Mouse (Mus musculus): ENCODE measurements around the gene Slc7a11. TPM values are rescaled to one million over a fixed set of nuclear protein-coding genes. Genes with fewer than 3 reads are reported as not detected.

Slc7a11 gene
- 0.02 TPM in 2 replicates for polyA plus RNA-seq (2012)

DNA sequence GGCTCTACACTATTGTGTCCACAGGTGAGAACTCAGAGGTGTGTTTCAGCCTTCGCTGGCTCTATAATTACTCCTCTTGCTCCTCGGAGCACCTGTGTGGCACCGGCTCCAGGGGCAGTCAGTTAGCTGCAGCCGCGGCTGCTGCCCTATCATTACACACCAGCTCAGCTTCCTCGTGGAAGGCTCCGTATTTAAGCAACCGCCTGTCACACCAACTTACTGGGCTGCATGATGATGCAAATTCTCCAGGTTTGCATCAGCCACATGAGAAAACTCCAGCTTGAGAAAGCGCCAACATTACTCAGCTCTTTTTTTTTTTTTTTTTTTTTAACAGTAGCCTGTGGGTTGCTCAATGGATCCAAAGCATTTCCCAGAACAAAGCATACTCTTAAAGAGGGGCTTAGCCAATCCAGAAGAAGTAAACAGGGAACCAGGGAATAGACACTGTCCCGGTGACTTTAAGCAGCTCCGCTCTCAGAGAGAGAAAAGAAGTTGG, at the start of gene Slc7a11:
TSS of gene Slc7a11 (minus strand) at position 194 of the 496 bp plus-strand sequence.
- TF ChIP-seq GATA1 (IDR thresholded peaks at IDR 0.05; ENCODE audit: low read length), result no peak

DNA sequence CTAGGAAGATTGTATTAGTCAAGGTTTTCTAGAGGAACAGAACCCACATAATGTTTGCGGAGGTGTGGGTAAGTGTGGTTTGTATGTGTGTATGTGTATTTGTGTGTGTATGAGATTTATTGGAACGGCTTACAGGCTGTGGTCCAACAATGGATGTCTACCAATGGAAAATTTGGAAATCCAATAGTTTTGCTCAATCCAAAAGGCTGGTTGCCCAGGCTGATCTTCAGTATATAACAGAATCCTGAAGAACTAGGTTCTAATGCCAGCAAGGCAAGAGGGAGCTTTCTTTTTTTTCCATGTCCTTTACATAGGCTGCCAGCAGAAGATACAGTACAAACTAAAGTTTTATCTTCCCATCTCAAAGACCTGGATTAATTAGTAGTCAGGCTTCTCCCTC, 48.3 kb upstream of the Slc7a11 start:
- TF ChIP-seq GATA1 (IDR thresholded peaks at IDR 0.05; ENCODE audit: low read length), result no peak

DNA sequence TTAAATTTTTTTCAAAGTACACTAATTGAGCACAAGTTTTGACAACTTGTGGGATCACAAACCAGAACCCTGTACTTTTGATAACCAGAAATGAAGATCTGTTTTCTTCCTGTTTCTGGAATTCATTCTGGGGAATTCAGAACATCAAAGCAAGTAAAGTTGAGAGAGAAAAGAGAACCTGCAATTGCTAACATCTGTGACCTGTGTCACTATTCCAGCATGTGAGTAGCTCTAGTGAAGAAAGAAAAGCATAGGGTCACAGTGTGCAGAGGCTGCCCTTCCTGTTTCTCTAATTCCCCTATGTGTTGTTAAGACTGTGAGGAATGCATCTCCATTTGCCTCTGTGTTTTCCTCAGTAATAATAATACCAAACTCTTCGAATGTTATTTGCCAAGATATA, 40.7 kb upstream of the Slc7a11 start:
- TF ChIP-seq GATA1 (IDR thresholded peaks at IDR 0.05; ENCODE audit: low read length), result no peak

DNA sequence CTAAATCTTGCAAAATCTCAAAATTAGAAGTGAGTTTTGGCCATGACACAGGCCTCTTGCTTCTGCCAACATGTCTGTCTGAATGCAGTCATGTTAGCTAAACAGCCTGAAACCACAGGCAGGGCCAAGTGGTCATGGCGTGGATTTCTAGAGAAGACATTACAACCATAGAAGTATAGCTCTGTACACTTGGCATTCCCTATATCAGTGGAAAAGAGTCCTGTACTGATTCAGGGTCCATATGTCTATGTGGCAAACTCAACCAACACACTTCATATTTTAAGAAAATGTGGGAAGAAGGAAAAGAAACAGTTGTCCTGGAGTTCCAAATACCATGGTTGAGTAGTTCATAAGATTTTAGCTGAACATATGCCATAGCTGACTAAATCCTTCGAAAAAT, 18.8 kb upstream of the Slc7a11 start:
- TF ChIP-seq GATA1 (IDR thresholded peaks at IDR 0.05; ENCODE audit: low read length), result no peak

DNA sequence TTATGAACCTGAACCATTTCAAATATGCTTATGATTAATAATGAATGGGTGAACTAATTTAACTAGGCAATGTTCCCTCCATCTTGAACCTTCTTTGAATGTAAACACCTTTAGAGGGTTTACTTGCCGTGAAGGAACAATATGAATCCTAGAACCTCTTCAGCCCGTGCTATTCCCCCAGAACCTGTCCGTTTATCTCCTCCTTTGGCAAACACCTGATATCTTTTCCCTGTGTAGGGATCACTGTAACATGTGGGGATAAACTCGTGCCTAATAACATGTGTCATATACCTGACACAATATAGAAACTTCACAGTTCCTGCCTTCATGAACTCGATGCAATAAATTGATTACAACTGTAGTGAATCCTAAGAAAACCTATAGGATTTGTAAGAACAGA, 13.7 kb upstream of the Slc7a11 start:
- no peak for TF ChIP-seq GATA1 (IDR thresholded peaks at IDR 0.05; ENCODE audit: low read length)

DNA sequence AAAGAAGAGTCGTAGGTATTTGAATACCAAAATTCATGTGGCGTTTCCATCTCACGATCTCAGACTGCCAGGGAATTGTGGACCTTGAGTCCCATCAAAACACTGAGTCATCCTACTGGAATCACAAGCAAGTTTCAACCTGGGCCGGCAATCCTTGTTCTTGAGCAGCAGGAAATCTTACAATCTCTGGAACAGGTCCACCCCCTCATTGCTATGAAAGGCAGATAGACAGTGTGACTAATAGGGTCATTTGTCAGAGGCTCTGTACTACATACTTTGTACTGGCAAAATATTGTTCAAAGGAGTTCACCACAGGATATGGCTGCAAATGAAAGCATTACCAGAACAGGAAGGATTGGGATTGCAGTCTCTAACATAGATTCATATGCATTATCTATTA, 13.2 kb upstream of the Slc7a11 start:
- no peak for TF ChIP-seq GATA1 (IDR thresholded peaks at IDR 0.05; ENCODE audit: low read length)

DNA sequence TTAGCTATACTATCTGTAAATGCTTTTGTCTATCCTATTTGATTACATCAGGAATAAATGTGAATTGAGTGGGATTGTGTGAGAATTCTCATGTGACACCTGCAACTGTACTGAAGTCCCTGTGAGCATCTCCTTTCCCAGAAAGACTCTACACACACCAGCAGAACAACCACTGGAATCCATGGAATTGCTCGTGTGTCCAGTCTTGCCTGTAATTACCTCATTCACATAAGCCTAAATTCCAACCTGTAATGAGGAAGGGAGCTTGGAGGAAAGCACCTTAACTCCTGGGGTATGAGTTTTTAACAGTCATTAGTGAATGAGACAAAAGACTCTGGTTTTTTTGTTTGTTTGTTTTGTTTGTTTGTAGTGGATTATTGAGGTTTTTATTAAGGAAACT, 12.6 kb upstream of the Slc7a11 start:
- no peak for TF ChIP-seq GATA1 (IDR thresholded peaks at IDR 0.05; ENCODE audit: low read length)

DNA sequence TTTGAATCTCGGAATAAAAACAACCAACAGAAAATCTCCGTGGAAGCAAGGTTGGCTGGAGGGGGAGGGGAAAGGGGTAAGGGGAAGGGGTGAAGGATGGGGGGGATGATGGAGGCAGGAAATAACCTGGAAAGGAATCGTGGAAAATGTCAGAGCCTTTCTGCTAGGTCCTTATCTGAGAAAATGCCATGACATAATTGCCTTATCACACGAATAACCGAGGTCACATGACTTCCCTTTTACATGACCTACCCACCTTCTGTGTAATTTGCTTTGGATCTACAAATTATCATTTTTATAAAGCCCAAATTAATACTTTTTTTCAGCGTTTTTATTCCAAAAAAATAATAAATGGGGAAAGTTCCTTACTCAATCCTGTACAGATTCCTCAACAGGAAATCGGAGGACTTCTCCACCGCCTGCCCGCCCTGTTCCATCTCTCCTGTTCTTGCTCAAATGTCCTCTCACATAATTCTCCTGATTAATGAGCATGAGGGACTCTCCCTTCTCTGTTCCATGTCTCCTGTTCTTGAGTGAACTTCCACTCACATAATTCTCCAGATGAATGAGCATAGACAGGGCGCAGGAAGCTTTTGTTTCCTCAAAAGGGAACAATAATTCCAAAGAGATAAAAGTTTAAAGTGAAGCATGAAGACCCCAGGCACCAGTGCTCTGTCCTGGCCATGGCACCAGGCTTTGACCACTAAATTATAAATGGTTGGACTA, 1.8 kb upstream of the Slc7a11 start:
- TF ChIP-seq GATA1 (IDR thresholded peaks at IDR 0.05; ENCODE audit: low read length), result no peak

DNA sequence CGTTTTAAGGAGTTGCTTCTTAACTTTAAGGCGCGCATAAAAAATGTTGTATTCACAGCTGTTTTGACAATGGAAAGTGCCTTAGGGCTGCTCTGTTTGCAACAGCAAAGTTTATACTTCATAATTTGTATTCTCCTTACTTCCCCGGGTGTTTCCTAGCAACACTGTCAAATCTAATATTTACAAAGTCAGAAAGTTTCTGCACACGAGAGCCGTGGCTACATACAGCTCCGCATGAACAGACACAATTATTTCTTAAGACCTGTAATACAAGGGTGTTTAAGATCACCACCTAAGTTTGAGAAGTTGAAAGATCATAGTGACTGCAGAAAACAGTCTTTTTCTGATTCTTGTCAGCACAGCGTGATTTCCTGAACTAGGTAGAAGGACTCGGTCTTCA, 528 bp upstream of the Slc7a11 start:
- no peak for TF ChIP-seq GATA1 (IDR thresholded peaks at IDR 0.05; ENCODE audit: low read length)

DNA sequence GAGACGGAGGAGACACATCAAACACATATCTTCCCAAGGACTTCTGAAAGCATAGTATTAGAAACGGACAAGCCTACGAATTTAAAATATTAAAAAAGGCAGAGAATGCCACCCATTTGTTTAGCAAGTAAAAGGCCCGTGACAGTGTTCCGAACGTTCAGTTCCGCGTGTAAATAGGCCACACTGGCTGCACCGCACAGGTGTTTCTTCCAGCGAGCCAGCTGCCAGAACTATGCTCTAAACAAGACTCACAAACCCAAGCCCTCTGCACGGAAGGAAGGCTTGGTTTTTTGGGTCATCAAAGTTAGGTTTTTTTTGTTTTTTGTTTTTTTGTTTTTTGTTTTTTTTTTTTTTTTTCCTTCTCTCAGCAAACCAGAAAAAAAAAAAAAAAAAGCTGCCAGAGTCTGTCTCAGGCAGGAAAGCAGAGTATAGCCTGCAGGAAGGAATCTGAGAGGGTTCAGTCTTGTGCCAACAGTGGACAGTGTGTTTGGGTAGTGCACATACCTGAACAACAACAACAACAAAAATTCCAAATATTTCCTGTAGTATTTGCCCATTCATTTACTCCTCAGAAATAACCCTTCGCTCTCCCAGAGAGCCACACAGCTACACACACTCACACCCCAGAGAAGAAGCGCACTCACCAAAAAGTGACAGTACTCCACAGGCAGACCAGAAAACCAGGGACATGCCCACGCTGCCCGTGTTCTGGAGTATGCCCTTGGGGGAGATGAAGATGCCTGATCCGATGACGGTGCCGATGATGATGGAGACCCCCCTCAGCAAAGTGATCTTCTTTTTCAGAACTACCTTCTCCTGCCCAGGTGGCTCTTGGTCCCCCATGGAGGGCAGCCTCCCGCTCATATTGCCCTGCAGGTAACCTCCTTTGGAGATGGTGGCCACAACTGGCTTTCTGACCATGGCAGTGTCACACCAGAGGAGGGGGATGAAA, 797 bp downstream of the Slc7a11 start:
- TF ChIP-seq GATA1 (IDR thresholded peaks at IDR 0.05; ENCODE audit: low read length), result no peak

DNA sequence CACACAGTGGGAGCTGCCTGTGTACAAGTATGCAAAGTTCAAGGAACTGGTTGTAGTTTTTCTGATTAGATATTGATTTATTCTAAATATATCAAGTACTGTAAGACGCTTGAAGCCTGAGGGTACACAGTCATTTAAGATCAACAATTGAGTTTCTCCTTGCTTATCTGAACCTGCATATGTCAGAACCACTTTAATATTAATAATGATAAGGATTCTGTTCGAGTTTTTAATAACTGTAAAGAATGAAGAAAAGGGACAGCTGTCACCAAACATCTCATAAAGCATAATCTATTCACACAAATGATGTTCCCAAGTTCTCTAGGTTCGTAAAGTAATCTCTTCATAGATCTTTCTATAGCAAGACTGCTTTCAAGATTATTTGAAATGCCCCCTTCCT, 2.1 kb downstream of the Slc7a11 start:
- no peak for TF ChIP-seq GATA1 (IDR thresholded peaks at IDR 0.05; ENCODE audit: low read length)

DNA sequence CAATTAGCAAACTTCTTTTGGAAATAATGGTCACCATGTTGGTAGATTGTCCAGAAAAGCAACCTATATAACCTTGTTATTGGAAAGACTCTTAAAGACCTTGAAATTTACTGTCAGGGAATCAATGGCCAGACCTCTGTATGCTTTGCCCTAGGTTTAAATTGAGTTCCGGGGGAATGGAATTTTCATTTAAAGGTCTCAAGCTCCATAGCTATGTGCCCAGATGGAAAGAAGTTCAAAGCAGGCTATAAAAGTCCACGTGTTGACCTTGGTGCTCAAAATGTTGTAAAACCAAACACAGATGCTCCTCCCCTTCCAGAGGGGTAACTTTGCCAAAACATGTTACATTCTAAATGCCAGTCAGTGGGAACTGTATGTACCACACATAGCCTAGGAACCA, 3.0 kb downstream of the Slc7a11 start:
- TF ChIP-seq GATA1 (IDR thresholded peaks at IDR 0.05; ENCODE audit: low read length), result no peak

DNA sequence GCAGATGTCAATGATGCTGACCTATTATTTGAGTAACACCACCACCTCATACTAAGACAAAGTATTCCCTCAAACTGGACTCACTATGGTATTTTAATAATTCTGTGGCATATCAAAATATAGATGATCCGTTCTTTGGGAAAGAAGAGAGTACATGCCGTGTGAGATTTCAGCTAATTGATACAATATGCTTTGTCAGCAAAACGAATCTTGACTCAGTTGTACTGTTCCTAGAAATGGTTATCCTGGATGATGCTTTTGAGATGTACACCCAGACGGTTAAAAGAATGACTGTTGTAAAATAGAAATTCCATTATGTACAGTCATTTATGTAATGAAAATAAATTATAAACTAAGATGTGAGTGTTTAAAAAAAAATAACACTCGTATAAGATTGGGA, 4.0 kb downstream of the Slc7a11 start:
- TF ChIP-seq GATA1 (IDR thresholded peaks at IDR 0.05; ENCODE audit: low read length), result no peak

DNA sequence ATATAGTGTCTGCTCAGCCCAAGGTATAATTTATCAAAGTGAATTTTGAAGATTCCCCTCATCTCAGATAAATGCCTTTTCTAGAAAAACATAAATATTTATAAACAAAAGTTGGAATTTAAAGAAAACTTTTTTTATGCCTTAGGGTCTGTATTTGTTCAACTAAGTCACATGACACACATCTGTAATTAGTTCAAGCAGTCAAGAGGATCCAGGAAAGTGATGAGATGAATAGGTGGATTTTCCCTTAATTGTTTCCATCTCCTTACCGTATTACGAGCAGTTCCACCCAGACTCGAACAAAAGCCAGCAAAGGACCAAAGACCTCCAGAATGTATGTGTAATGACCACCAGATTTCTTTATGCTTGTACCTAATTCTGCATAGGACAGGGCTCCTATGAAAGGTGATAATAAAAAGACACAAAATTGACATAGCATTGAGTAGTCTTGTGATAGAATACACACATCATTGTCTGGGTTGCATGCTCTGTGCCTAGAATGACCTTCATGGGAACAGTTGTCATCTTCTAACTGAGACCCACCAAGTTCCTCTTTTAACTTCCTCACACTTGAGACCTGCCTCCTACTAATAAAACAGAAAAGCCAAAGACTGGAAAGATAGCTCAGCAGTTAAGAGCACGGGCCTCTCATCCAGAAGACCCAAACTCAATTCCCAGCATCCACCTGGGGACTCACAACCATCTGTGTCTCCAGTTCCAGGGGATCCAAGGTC, 4.7 kb downstream of the Slc7a11 start:
- TF ChIP-seq GATA1 (IDR thresholded peaks at IDR 0.05; ENCODE audit: low read length), result no peak

DNA sequence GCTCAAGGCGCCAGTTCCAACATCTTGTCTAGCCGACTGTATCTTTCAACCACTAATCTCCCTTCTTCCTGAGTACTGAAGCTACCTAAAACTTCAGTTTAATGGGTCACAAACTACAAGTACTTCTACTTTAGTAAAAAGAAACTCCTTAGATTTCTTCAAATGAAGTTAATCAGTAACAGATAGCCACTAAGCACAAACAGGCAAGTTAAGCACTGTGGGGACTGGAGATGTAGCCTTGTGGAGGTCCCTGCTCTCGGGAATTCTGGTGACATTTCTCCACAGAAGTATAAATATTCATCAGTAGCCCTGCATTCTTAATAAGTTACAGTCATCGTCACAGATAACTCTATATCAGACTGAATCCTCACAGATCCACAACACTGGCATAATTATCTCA, 9.6 kb downstream of the Slc7a11 start:
- TF ChIP-seq GATA1 (IDR thresholded peaks at IDR 0.05; ENCODE audit: low read length), result no peak

DNA sequence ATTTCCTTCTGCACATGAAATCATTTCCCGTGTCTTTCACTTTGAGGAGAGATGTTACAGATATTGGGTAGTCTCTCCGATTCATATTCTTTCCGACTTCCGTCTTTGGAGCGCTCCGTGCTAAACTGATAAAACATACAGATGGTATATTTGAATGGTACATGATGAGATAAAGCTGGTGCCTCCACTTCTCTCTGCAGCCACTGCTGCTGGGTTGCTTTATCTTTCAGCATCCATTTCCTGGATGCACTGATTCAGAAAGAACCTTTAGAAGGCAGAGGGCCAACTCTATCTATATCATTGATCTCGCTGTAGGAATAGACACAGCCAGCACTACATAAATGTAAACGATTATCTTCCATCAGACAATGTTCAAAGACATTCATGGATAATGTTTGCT, 12.6 kb downstream of the Slc7a11 start:
- TF ChIP-seq GATA1 (IDR thresholded peaks at IDR 0.05; ENCODE audit: low read length), result no peak

Data from G1E-ER4 (cell line).